Mouse (Mus musculus): ENCODE measurements around the gene B4galt1.

The B4galt1 gene

GRCm38 (mm10) chr4:40781143-40781542 lies 72.7 kb downstream of the B4galt1 start:
- peak; percentile 93 for DNase-seq (ENCODE audit: low spot score)

GRCm38 (mm10) chr4:40778656-40779055 lies 75.1 kb downstream of the B4galt1 start:
- DNase-seq (ENCODE audit: low spot score): peak; percentile 27

DNA sequence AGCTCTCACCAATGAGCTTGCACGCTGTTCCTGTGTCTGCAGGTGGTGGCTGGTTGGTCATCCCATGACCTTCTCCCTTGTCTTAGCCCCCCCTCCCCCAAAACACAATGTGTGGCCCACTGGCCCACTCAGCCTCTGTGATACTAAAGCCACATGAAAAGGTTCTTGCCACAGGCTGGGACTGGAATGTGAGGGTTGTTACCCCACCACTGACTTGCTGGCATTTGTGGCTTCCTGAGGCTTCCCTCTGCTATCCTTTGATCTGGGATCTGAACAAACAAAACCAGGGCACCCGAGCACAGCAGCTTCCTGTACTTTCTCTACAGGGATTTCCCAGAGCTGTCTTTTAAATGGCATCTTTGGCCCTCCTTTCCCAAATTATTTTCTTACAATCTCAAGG lies 76.7 kb downstream of the B4galt1 start:
- peak; percentile 70 for DNase-seq (ENCODE audit: low spot score)

GRCm38 (mm10) chr4:40776416-40776815 lies 77.4 kb downstream of the B4galt1 start:
- peak; percentile 76 for DNase-seq (ENCODE audit: low spot score)

DNA sequence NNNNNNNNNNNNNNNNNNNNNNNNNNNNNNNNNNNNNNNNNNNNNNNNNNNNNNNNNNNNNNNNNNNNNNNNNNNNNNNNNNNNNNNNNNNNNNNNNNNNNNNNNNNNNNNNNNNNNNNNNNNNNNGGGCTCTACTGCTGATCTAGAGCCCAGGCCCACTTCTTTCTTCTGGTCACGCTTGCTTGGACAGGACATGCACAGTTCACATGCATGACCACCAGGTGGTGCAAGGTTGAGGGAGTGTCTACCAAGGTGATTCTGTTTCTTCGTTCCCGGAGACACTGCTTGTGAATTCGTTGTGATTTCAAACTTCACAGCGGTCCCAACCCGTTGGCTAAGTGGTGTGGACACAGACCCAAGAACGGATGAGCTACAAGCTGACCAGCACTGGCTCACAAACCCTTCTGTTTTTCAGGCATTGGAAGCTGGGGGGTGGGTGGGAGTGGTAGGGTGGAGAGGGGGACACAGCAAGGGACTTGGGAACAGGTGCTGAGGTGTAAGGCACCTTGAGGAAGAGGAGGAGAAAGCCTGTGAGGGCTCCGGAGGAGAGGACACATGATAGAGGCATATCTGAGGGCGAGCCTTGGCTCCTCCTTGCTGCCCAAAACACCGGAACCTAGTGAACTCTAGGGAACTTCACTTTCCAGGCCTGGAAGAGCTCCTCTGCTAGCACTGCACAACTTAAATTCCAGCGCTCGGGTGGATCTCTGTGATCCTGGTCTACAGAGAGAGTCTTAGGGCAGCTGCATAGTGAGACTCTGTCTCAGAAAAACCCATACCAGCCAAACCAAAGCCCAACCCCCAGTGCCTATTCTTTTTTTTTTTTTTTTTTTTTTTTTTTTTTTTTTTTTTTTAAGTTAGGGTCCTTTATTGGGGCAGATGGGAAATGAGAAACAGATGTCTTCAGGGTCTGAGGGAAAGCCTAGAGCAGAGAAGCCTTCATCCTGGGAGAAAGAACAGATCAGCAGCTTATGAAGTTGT lies 79.2 kb downstream of the B4galt1 start:
- peak; percentile 75 for DNase-seq (ENCODE audit: low spot score)

DNA sequence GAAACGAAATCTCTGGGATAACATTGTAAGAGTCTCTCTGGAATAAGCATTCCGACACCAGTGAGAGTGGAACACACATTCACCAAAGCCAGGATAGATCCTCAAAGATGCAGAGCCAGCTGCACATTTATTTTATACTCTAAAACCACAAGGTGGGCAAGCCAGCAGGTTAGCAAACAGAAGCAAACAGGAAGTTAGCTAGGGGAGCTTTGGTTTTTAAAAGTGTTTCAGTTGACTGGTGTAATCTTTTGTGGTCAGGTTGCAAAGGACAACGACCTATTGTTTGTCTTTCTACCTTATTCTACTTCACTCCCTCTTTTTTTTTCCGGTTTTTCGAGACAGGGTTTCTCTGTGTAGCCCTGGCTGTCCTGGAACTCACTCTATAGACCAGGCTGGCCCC lies 93.9 kb downstream of the B4galt1 start:
- no peak for DNase-seq (ENCODE audit: low spot score)

GRCm38 (mm10) chr4:40757780-40758420 lies 95.9 kb downstream of the B4galt1 start, which contains the start of gene Smu1:
TSS of gene Smu1 (minus strand) at chr4:40757923.
- peak; percentile 97 for DNase-seq (ENCODE audit: low spot score)

GRCm38 (mm10) chr4:40757157-40757779 lies 96.5 kb downstream of the B4galt1 start:
- no peak for DNase-seq (ENCODE audit: low spot score)
